In genomic region chr2:26240330-26240729, GRCm38 (mm10) we compare ENCODE assay signal across 16 mouse cellular contexts. TPM values are rescaled to one million over a fixed set of nuclear protein-coding genes. Genes with fewer than 3 reads are reported as not detected.
DNase-seq lines count a peak whose midpoint lies in the region; ATAC-seq and TF ChIP-seq lines count a peak whose summit lies in the region.
"Had no signal": no experiment of that assay in that cellular context is flagged by ENCODE, and none has a peak within 500 bp of the region (broad histone marks: within the 10 kb centered on the region; RNA-seq: fewer than 3 reads in every experiment).

No protein-coding gene starts in this region.

- no peak overlapping the region for H3K4me3 ChIP-seq in hindbrain, postnatal 0 days (ENCODE audit: low read length)
- no peak overlapping the region for H3K4me3 ChIP-seq in hindbrain, embryonic 16.5 days (ENCODE audit: low read length)
- H3K4me3 ChIP-seq in neural tube, embryonic 14.5 days (ENCODE audit: low read depth, low read length), result no peak overlapping the region
- H3K4me3 ChIP-seq: heart, embryonic 13.5 days; megakaryocyte, embryonic 14.5 days had no signal

- no peaks in the 10 kb centered on the region for H3K27me3 ChIP-seq in hindbrain, postnatal 0 days (ENCODE audit: insufficient read depth, low read length)
- no peaks in the 10 kb centered on the region for H3K27me3 ChIP-seq in hindbrain, embryonic 16.5 days (replicated peaks; ENCODE audit: control insufficient read depth, insufficient read depth, low read length)
- no peaks in the 10 kb centered on the region for H3K27me3 ChIP-seq in neural tube, embryonic 14.5 days (ENCODE audit: control insufficient read depth, insufficient read depth, low read length)
- H3K27me3 ChIP-seq: heart, embryonic 13.5 days had no signal

- no peaks in the 10 kb centered on the region for H3K9me3 ChIP-seq in hindbrain, postnatal 0 days (ENCODE audit: low read length)
- H3K9me3 ChIP-seq in hindbrain, embryonic 16.5 days (ENCODE audit: control insufficient read depth, low read length), result no peaks in the 10 kb centered on the region
- H3K9me3 ChIP-seq in neural tube, embryonic 14.5 days (ENCODE audit: control insufficient read depth, low read length), result no peaks in the 10 kb centered on the region
- H3K9me3 ChIP-seq: heart, embryonic 13.5 days; megakaryocyte, embryonic 14.5 days had no signal

- no peaks in the 10 kb centered on the region for H3K36me3 ChIP-seq in hindbrain, postnatal 0 days (ENCODE audit: insufficient read depth, low read length)
- no peaks in the 10 kb centered on the region for H3K36me3 ChIP-seq in hindbrain, embryonic 16.5 days (ENCODE audit: control insufficient read depth, insufficient read depth, low read length)
- H3K36me3 ChIP-seq in neural tube, embryonic 14.5 days (ENCODE audit: control insufficient read depth, insufficient read depth, low read length), result no peaks in the 10 kb centered on the region
- H3K36me3 ChIP-seq: heart, embryonic 13.5 days had no signal

- no peak for ATAC-seq in hindbrain, postnatal 0 days
- ATAC-seq in hindbrain, embryonic 16.5 days, result no peak
- ATAC-seq in neural tube, embryonic 14.5 days (ENCODE audit: low read depth), result peak; percentile 39; the same call in 1 of the 2 replicates

- WGBS in hindbrain, postnatal 0 days, result 42% methylated on average over 9 of the region's 9 CpGs
- WGBS in hindbrain, embryonic 16.5 days, result 53% methylated on average over 9 of the region's 9 CpGs
- 30% methylated on average over 9 of the region's 9 CpGs for WGBS in neural tube, embryonic 14.5 days

- H3K4me1 ChIP-seq in hindbrain, postnatal 0 days (ENCODE audit: insufficient read depth, low read length), result peaks cover 5% of the 10 kb centered on the region
- peaks cover 12% of the 10 kb centered on the region for H3K4me1 ChIP-seq in hindbrain, embryonic 16.5 days (ENCODE audit: control insufficient read depth, insufficient read depth, low read depth, low read length)
- peaks cover 13% of the 10 kb centered on the region; the same call in 1 of the 2 replicates for H3K4me1 ChIP-seq in neural tube, embryonic 14.5 days (ENCODE audit: control insufficient read depth, insufficient read depth, low read length)

- TF ChIP-seq CTCF in hindbrain, postnatal 0 days (IDR thresholded peaks at IDR 0.05; ENCODE audit: low read depth), result no peak

- no peak overlapping the region for H3K27ac ChIP-seq in hindbrain, postnatal 0 days
- no peak overlapping the region for H3K27ac ChIP-seq in hindbrain, embryonic 16.5 days (ENCODE audit: low read depth, low read length)
- no peak overlapping the region for H3K27ac ChIP-seq in neural tube, embryonic 14.5 days (ENCODE audit: low read depth, low read length)
- H3K27ac ChIP-seq: heart, embryonic 13.5 days had no signal

- no peak overlapping the region for H3K4me2 ChIP-seq in hindbrain, postnatal 0 days (ENCODE audit: low read depth, low read length)
- no peak overlapping the region for H3K4me2 ChIP-seq in hindbrain, embryonic 16.5 days (ENCODE audit: low read length)
- H3K4me2 ChIP-seq in neural tube, embryonic 14.5 days (ENCODE audit: low read depth, low read length), result no peak overlapping the region
- H3K4me2 ChIP-seq: heart, embryonic 13.5 days had no signal

- peak; percentile 24 for DNase-seq in adrenal gland, postnatal 10 days
- DNase-seq in adrenal gland, adult 18-20 months (ENCODE audit: low spot score in 2 of 2), result no peak
- DNase-seq in hindbrain, postnatal 0 days (ENCODE audit: low spot score), result peak; percentile 55
- DNase-seq in right cerebral cortex, postnatal 10 days (ENCODE audit: low spot score in 2 of 2), result peak; percentile 38 to 54
- no peak for DNase-seq in right cerebral cortex, postnatal 4 days
- no peak for DNase-seq in gastrocnemius, postnatal 4 days (ENCODE audit: low spot score in 2 of 2)
- DNase-seq: cerebellum, adult 9-10 months; kidney, adult 11 months had no signal

- no peak overlapping the region for H3K9ac ChIP-seq in hindbrain, postnatal 0 days (replicated peaks; ENCODE audit: low read length)
- H3K9ac ChIP-seq in hindbrain, embryonic 16.5 days (ENCODE audit: low read depth, low read length), result no peak overlapping the region
- H3K9ac ChIP-seq in neural tube, embryonic 14.5 days (replicated peaks; ENCODE audit: low read depth, low read length), result no peak overlapping the region
- H3K9ac ChIP-seq: heart, embryonic 13.5 days had no signal

RNA-seq across cellular contexts. Expression of gene Qsox2, which starts 3.0 kb away (rescaled TPM):
- total RNA-seq in adrenal gland, postnatal 10 days (2021), result 10 to 100 TPM; 17.6 to 18.2 TPM
- total RNA-seq in adrenal gland, adult 18-20 months (2021), result 10 to 100 TPM; 16.0 to 17.9 TPM
- 20.5 and 24.5 TPM in 2 replicates for total RNA-seq in hindbrain, postnatal 0 days (2014; rRNA removed)
- polyA plus RNA-seq in hindbrain, postnatal 0 days (2015; fragmentation: Nextera tagmentation; extraction: Ambion mirVana), result 8.8 and 9.4 TPM in 2 replicates
- polyA plus RNA-seq in hindbrain, embryonic 16.5 days (2015; fragmentation: Nextera tagmentation; extraction: Ambion mirVana), result 15.3 and 16.7 TPM in 2 replicates
- 16.1 and 17.3 TPM in 2 replicates for polyA plus RNA-seq in neural tube, embryonic 14.5 days (2014; fragmentation: Nextera tagmentation; extraction: Ambion mirVana)
- 10 to 100 TPM; 11.2 to 11.4 TPM for total RNA-seq in gastrocnemius, postnatal 4 days (2021)

RNA-seq across cellular contexts. Expression of gene Lhx3, which starts 32.2 kb away (rescaled TPM):
- under 1 TPM; 0.27 to 0.64 TPM for total RNA-seq in adrenal gland, postnatal 10 days (2021)
- 1 to 10 TPM in 1 of 2 experiments, not detected in 1; 3.2 TPM for total RNA-seq in adrenal gland, adult 18-20 months (2021)
- total RNA-seq in hindbrain, postnatal 0 days (2014; rRNA removed), result 2.3 and 7.8 TPM in 2 replicates
- polyA plus RNA-seq in hindbrain, postnatal 0 days (2015; fragmentation: Nextera tagmentation; extraction: Ambion mirVana), result 2.2 and 3.2 TPM in 2 replicates
- polyA plus RNA-seq in hindbrain, embryonic 16.5 days (2015; fragmentation: Nextera tagmentation; extraction: Ambion mirVana), result 3.3 and 4.5 TPM in 2 replicates
- polyA plus RNA-seq in neural tube, embryonic 14.5 days (2014; fragmentation: Nextera tagmentation; extraction: Ambion mirVana), result 9.1 and 10.1 TPM in 2 replicates
- not detected for total RNA-seq in gastrocnemius, postnatal 4 days (2021)
- total RNA-seq: gastrocnemius, adult 8-10 months; layer of hippocampus, postnatal 14 days; MEL had no signal

RNA-seq across cellular contexts. Expression of gene Ccdc187, which starts 54.0 kb away (rescaled TPM):
- 1 to 10 TPM in 1 of 2 experiments, under 1 TPM in 1; 0.81 to 1.5 TPM for total RNA-seq in adrenal gland, postnatal 10 days (2021)
- under 1 TPM; 0.50 to 0.74 TPM for total RNA-seq in adrenal gland, adult 18-20 months (2021)
- total RNA-seq in hindbrain, postnatal 0 days (2014; rRNA removed), result 1.3 and 2.7 TPM in 2 replicates
- polyA plus RNA-seq in hindbrain, postnatal 0 days (2015; fragmentation: Nextera tagmentation; extraction: Ambion mirVana), result 0.18 TPM in 2 replicates
- polyA plus RNA-seq in hindbrain, embryonic 16.5 days (2015; fragmentation: Nextera tagmentation; extraction: Ambion mirVana), result 0.15 and 0.19 TPM in 2 replicates
- 0.08 TPM in 1 of 2 replicates, not detected in the other for polyA plus RNA-seq in neural tube, embryonic 14.5 days (2014; fragmentation: Nextera tagmentation; extraction: Ambion mirVana)
- under 1 TPM; 0.10 to 0.15 TPM for total RNA-seq in gastrocnemius, postnatal 4 days (2021)
- total RNA-seq: gastrocnemius, adult 8-10 months; MEL had no signal
- polyA plus RNA-seq: neural tube, embryonic 11.5 days had no signal

Comparison
In these comparisons a context has a peak if more than half of its experiments do, and no peak if none do; other contexts are left out.
1. DNase-seq: peak in adrenal gland, postnatal 10 days (single experiment), hindbrain, postnatal 0 days (single experiment) and right cerebral cortex, postnatal 10 days (2 of 2); none in adrenal gland, adult 18-20 months (0 of 2), right cerebral cortex, postnatal 4 days (single experiment) and gastrocnemius, postnatal 4 days (0 of 2).